Mouse (Mus musculus): ENCODE results near the gene Myo16.

Gene Myo16

DNA sequence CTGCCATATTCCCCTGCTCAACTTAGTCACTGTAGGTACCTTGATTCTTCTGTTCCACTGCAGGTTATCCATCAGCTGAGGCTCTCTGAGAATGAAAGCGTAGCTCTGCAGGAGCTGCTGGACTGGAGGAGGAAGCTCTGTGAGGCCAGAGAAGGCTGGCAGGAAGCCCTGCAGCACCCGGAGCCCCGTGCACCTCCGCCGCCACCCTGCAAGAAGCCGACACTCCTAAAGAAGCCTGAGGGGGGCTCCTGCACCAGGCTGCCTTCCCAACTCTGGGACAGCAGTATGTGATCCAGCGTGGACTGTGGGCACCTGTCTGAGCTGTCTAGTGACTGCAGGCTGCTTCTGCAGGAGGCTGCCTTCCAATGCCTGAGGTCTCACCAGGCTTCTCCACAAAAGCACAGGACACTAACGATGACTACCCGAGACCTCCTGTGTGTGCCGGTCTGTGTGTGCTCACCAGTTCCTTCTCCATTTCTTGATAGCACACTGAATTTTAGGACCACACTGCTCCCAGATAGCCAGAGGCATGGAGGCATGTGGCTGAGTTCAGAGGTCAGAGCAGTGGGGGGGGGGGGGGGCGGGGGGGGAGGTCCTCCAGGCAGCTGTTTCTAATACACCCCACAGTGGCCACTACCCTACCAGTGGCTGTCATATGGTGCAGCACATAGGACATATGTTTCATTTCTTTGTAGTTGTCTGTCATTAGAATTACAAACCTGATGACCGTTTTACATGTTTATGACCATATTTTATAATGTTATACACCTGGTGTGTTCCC, 479.8 kb downstream of the Myo16 start:
- no peak for DNase-seq

DNA sequence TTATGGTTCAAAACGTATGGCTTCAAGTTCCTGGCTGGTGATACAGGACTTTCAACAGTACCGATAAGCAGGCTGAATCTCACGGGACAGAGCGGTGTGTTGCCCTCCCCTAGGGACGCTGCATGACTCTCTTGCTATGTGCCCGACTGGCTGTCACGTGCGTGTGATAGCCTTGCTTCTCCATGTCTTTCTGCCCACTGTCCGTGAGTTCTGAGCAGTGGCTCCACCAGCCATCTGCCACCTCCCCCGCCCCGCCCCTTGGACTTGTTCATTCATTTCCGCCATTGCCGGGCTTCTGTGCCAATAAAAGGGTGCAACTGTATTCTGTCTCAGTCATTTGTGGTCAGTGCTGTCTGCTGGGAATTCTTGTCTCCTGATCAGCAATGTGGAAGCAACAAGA, 480.7 kb downstream of the Myo16 start:
- DNase-seq, result no peak

DNA sequence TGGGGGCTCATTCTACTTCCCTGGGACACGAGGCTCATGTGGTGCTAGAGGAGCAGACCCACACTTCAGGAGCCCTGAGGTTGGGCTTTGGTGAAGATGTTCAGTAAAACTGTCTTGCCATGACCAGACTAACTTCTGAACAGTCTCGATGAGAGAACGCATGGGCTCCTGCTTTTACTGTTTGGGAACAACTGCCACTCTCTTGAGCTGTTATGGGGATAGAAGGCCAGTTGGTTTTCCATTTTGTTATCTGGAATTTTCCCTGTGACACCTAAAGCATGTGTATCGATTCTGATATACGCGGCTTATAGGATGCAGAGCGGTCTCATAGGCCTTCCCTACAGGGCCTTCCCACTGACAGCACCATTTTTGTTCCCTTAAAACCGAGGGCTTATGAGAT, 485.2 kb downstream of the Myo16 start:
- DNase-seq, result no peak

DNA sequence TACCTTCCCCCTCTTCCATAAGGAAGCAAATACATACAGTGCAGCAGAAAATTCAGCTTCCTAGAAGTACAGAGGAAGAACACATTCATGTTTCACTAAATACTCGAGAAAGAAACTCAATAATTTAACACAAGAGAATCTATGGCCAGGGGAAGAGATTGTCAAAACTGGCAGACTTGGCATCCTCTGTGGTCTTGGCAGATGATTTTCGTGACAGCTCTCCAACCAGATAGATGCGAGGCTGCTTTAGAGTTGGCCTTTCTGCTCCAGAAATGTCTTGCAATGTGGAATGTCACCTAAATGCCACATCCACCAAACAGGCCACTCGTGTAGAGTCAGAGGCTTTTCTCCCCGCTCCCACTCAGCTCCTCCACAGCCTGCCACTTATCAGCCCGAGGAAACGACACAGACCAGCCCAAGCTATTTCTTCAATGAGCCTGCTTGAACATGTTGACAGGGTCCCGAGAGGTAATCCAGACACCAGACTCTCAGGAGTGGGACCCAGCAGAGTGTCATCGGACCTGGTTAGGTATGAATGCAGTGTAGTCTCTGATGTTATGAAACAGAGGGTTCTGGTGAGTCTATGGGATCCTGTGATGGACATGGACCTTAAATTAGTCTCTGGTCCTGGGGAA, 486.6 kb downstream of the Myo16 start:
- no peak for DNase-seq

DNA sequence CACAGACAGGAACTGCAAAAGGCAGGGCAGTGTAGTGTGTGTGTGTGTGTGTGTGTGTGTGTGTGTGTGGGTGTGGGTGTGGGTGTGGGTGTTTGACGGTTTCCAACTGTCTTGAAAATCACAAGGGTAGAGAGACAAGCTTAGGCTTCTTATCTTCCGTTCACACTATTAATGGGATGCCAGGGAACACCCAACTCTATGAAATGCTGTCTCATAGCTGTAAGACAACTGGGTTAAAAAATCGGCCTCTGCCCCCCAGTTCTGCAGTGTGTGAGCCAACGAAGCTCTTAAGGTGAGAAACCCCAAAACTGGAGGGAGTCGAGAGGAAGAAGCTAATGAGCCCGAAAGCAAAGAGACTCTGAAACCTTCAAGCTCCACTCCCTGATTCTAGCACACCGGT, 487.1 kb downstream of the Myo16 start:
- DNase-seq, result no peak

DNA sequence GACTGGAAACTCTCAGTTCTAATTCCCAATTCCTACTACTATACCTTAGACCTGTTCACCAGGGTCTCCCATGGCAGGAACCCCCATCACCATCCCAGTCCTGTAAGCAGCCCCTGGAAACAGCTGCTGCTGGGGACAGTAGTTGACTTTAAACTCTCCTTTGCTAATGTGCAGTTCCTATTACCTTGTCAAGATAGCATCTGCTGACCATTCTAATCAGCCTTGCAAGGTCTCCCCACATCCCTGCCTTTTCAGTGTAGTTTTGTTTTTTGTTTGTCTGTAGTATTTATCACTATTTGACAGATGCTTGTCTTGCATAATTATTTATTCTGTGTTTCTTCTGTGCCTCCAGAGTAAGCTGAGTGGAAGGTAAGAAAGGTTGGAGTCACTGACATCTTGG, 487.6 kb downstream of the Myo16 start:
- no peak for DNase-seq

DNA sequence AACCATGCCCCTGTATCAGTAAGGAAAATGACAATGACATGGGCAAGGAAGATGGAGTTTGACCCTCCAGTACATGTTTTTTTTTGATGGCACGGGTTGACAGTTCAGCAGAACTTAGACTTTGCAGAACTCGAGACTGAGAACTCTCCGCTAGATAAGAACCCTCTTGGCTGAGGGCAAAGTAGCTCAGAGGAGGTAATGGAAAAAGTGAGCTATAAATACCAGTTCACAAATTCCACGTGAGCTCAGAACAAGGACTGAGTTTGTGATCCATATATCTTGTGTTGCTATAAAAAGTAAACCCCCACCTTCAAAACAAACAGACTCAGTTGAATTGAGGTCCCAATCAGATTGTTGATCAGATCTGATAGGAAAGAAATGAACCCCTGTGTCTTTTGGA, 489.5 kb downstream of the Myo16 start:
- no peak for DNase-seq

DNA sequence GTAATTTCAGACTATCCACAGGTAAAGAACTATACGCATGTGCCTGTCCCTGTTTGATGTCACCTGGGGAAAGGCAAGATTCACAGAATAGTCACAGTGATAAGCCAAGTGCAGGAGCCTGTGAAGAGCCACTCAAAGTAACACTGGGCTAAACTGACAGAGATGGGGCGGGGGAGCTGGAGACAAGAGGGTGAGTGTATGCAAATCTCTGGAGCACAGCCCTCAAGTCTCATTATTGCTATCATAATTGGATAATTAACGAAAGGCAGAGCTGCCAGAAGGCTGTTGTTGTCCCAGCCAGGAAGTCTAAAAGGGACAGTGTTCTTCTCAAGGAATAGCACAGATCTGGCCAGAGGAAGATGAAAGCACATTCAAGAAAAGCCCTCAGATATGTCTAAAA, 490.8 kb downstream of the Myo16 start:
- no peak for DNase-seq

DNA sequence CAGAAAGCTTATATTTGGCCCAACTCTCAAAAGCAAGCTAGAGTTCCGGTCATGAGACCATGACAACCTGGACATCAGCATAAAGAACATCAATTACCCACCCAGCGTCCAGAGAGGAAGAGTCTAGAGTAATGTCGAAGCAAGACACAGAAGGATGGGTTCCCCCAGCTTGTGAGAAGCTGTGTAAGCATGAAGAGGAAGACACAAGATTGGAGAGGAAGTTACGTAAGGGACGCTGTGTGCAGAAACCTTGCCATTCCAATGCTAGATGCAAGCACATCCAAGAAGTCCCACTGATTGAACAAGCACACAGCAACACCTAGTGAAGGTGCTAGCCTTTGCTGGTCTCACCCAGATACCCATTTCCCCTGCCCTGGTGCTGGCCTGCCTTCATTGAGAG, 492.0 kb downstream of the Myo16 start:
- no peak for DNase-seq

DNA sequence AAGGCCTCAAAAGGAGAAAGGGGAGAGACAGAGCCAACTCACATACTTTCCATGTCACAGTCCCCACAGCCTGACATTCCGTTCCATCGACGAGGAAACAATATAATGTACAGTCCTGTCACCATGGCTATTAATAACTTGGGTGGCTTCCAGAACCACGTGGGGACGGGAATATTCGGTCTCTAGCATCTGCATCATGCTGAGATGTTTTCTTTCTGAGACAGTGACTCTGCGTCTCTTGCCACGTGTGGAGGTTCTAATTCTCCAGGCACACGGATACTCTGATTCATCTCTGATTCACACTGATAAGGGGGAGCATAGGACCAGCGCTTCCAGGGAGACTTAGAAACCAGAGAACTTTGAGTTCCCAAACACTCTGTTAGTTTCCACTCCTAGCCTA, 492.8 kb downstream of the Myo16 start:
- DNase-seq, result no peak

DNA sequence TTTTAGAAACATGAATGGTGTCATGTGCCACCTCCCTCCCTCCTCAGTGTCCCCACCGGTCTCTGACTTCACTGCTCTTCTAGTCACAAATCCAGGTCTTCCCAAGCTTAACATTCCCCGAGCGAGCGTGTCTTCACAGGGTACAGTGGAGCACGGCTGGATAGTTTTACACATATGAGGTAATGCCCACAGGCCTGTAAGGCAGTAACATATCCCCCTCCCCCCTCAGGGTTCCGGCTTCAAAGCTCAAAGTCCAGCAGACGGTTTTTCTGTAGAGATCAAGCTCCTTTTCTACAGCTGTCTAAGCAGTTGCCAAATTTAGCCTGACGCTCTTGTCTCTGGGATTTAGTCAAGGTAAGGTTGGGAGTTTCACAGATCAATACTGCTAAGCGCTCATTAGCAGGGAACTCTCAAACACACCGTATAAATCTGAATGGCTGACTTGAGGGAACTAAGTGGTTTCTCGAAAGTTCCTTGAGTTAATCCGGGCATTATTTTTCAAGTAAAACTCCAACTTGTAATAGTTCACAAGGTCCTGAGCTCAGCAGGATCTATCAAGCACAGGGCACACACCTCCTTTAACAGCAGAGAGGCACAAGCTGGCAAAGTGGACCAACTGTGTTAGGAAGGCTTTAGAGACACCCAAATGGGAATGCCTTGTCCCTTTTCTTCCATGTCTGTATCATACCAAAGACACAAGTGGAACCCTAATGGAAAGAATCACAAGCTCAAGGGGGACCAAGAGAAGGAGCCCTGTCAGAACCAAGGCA, 498.0 kb downstream of the Myo16 start:
- DNase-seq, result no peak

DNA sequence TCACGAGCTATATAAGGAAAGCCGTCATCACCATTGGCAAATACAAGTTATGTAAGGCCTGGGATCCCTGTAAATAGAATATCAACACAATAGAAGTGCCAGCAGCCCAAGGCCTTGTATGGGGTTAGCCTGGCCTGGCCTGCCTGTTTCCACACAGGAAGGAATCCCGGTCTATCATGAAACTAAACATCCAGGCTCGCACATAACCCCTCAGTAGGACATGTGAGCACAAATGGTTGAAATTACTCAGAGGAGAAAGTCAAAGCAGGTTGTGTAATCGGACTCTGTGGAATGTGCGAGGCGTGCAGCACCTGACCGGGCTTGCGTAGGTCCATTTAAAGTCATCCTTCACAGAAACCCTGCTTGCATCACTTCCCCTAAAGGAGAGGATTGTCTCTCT, 499.6 kb downstream of the Myo16 start:
- no peak for DNase-seq

DNA sequence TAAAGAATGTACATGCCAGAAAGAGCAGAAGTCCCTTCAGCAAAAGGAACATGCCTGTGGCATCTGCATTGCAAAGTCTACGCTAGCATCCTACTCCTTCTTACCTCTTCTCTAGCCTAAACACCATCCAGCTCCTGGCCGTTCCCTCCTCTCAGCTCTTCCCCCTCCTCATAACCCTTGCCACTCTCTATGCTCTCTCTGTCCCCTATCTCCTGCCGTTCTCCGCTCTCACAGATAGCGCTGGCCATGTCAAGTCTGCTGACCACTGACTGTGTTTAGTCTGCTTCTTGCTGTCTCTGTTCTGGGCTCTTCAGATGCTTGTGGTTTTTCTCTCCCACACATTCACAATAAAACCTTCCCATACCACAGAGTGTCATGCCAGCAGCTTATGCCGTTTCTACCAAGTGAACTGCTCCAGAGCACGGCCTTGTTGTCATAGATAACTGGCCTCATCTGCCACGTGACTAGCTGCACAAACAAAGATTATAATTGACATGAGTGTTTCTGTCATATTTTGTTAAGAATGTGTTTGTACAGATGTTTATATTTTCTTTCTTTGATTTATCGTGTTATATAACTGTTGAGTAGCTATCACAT, 501.3 kb downstream of the Myo16 start:
- no peak for DNase-seq

DNA sequence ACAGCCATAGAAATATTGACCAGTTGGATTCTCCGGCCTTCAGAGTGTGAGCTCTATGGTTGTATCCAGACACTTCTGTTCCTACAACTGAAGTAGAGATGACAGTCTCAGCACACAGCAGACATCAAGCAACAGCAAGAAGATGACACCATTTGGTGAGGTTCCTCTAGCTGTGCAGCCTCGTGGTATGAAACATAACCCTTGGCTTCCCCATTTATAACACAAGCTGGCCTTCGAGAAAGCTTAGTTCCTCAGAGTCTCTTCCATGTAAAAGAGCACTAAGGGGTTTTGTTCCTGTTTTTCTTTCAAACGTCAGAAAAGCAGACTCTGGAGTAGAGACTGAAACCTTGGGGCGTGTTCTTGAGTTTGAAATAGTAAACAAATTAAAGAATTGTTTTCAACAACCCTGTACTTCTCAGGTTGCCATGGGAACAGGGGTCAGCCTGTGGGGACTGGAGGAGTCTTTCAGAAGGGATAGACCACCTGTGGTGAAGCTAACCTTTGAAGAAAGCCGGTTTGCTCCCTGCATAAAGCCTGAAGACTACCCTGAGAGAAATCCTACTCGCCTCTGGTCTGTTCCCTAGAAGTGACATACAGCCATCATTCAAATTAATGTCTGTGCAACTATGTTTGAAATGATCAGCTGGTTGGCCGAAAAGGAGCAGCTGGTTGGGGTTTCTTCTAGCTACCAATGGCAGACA, 510.2 kb downstream of the Myo16 start:
- DNase-seq, result no peak

DNA sequence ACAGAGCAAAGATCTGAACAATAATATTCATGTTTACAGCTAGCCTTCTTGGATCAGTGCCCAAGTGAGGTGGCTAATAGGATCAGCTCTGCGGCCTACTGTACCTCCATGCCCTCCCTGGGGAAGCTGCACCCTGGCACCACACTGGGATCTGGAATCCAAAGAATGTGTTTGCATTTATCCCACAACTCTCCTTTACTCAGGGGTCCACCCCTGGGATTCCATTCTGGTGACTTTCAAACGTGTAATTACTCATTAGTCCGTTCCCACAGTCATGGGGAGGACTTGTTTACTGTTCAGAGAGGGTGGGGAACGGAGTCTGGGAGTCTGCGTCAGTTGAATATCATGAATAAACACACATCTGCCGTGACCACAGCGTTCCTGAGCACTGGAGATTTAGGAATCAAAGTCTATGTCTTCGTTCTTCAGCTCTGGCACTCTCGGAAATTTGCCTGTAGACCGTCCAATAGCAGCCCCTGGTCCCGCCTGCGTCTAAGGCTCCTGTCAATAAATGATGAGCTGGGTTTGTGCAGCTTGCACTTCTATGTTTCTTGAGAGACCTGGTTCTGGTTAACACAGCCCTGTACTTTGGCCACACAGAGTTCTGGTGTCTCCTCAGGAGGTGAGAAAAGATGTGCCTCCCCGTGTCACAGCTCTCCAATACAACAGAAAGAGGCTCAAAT, 511.3 kb downstream of the Myo16 start:
- no peak for DNase-seq

DNA sequence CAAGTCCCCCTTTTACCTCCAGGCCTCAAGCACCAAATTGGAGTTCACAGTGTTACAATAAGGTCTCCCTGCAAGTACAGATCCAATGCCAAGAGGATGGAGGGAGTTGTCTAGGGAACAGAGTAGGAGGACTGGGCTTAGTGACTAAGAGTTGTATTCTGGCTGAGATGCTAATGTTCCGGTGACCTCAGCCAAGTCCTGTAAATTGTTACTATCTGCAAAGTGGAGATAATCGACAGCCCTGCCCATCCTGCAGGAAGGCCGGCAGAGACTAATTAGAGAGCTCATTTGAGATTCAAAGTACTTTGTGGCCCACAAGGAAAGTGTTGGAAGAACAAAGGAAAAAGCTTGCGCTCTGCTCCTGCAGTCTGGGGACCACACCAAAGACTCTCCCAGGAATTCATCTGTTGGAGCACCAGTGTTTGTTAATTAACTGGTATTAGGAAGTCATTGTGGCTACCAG, 512.1 kb downstream of the Myo16 start:
- no peak for DNase-seq

DNA sequence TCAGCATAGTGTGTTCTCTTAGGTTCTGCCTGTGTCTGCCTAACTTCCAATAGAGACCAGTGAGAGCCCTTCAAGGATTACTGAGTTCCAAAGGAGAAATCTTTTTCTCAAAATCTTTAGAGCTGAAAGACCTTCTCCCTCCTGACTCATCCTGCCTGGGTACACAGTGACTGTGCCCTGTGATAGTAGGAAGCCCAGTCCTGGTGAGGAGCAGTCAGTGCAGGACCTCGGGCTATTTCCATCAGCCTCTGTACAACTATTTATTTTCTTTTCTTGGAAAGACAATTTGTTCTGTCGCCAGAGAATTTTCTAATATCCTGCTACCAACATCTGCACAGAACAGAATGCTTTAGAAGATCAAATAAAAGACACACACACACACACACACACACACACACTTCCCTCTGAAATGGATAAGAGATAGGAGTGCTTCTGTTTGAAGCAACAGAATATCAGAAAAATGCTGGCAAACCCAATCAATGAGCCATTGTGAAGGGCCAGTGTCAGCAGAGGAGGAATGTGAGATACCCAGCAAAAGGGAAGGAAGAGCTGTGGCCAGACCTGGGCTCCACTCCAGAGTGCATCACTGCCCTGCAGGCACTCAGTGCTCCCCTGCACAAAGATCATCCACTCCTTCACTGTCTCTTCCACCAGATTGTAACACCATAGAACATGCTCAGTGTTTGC, 518.3 kb downstream of the Myo16 start:
- DNase-seq, result no peak

DNA sequence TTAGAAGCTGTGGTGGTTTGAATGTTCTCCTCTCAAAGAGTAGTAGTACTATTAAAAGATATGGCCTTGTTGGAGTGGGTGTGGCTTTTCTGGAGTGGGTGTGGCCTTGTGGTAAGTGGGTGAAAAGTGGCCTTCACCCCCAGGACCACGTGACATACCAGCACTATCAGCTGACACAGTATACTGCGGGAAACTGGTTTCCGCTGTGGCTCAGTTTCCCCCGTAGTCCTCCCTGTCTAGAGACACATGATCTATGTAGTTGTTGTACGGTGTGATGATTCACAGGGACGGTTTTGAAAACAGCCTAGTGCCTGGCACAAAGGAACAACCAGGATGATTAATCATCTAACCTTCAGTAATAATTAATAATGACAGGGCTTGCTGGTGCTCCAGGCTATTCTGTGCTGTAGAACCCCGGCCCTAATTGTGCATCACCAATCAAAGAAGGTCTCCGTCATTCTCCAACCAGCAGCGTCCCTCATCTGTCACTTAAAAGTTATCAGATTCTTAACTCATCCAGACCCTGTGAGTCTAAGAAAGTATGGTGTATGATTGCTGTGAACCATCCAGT, 524.2 kb downstream of the Myo16 start:
- no peak for DNase-seq

DNA sequence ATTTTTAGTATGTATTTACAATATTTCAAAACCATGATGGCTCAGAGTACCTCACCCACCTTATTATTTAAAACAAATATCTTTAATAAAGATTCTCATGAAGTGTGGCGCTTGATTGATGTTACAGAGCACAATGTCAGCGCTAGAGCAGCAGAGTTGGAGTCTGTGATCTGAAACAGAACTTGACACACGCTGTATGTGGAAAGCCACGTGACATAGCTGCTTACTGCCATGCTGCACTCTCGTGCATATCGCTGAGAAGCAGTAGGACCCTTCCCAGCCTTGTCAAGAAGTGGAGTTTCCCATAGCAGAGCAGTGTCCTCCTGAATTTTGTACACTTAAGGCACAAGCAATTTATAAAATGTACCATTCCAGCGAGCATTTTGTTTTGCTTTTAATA, 528.2 kb downstream of the Myo16 start:
- DNase-seq, result no peak

DNA sequence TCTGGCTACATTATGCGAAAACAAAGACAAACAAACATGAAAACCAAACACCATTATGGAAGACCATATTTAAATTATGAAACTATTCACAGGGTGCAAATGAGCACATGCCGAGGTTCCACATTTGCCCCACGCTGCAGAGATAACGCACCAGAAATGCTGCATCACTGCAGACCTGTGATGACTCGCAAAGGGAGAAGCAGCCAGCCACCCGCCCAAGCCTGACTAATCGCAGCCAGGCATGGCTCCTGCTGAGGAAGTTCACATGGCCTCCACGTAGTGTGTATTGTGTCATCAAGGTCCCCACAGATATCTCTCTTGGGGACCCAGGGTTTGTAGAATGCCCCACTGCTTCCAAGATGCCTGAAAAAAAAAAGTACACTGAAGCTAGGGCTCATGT, 529.4 kb downstream of the Myo16 start:
- DNase-seq, result no peak

All from right cerebral cortex, postnatal 4 days (tissue).